Mouse (Mus musculus) heart, embryonic 12.5 days (tissue): ENCODE measurements at regions not wholly inside any gene's neighbourhood (a gene's known extent, or its start where the extent isn't known, plus 50 kb on each side); places are given as distances from the start of the nearest gene placed in this dataset.
"Not testable (repeated sequence)": the region's sequence is repeated elsewhere in the genome, so short reads cannot be mapped to it uniquely, and the experiment has no call there.

Experiments
- ATAC-seq: fragments of 200-750 bp; cut with Nextera tagmentation; 2 replicates; pipeline ENCODE4 v1.8.0; 2017; ENCODE audit warnings: moderate TSS enrichment, moderate library complexity; ENCODE audit not compliant: insufficient number of reproducible peaks, low FRiP score
- H3K27ac ChIP-seq: fragments of 300-500 bp; sonication (generic); 2 replicates; pipeline ENCODE4 v1.5.1; 2016; ENCODE audit warnings: mild to moderate bottlenecking, moderate library complexity; ENCODE audit not compliant: poor library complexity, severe bottlenecking
- H3K27me3 ChIP-seq: fragments of 300-500 bp; sonication (generic); replicated peaks from 2 replicates; pipeline ENCODE4 v1.6.1; 2016; ENCODE audit warnings: mild to moderate bottlenecking, moderate library complexity
- H3K36me3 ChIP-seq: fragments of 300-500 bp; sonication (generic); 2 replicates; pipeline ENCODE4 v1.6.1; 2016; ENCODE audit warnings: mild to moderate bottlenecking, moderate library complexity
- H3K4me1 ChIP-seq: fragments of 300-500 bp; sonication (generic); replicated peaks from 2 replicates; pipeline ENCODE4 v1.6.1; 2016; ENCODE audit warnings: mild to moderate bottlenecking
- H3K4me2 ChIP-seq: fragments of 300-500 bp; sonication (generic); 2 replicates; pipeline ENCODE4 v1.6.1; 2016; ENCODE audit warnings: mild to moderate bottlenecking, moderate library complexity
- H3K4me3 ChIP-seq: fragments of 300-500 bp; sonication (generic); 2 replicates; pipeline ENCODE4 v1.5.1; 2016; ENCODE audit warnings: mild to moderate bottlenecking
- H3K9ac ChIP-seq: fragments of 300-500 bp; sonication (generic); 2 replicates; pipeline ENCODE4 v1.6.1; 2016; ENCODE audit warnings: mild to moderate bottlenecking, moderate library complexity
- H3K9me3 ChIP-seq: fragments of 300-500 bp; sonication (generic); replicated peaks from 2 replicates; pipeline ENCODE4 v1.6.1; 2016; ENCODE audit warnings: mild to moderate bottlenecking, moderate library complexity
- WGBS: fragments of 180-500 bp; shearing (Covaris S2); methylation state at CpG from one replicate; pipeline ENCODE4 v1.1.7; 2016; 5-methylcytosine and 5-hydroxymethylcytosine counted together

DNA sequence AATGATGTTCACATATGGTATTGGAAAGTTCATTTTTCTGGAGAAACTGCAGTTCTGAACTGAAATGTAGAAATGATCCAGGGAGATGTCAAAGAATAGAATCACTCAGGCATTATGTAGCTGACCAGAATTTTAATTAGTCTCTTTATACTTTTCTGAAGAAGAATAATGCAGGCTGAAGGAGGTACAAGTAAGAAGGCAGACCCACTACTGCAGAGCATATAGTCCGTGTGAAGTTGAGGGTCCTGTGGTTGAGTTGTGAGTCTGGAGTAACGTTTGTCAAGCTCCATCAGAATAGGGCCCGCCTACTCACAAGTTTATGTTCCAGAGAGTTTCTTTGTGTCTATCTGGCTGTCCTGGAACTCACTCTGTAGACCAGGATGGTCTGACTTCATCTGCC, 575.8 kb upstream of the Cobl start:
- H3K27me3 ChIP-seq, result no peaks in the 10 kb centered on the region
- 70% methylated on average over 3 of the region's 3 CpGs for WGBS
- no peak overlapping the region for H3K27ac ChIP-seq
- no peak for ATAC-seq
- H3K36me3 ChIP-seq, result no peaks in the 10 kb centered on the region
- no peaks in the 10 kb centered on the region for H3K9me3 ChIP-seq
- no peaks in the 10 kb centered on the region for H3K4me1 ChIP-seq
- no peak overlapping the region for H3K4me3 ChIP-seq
- no peak overlapping the region for H3K9ac ChIP-seq
- H3K4me2 ChIP-seq, result no peak overlapping the region

DNA sequence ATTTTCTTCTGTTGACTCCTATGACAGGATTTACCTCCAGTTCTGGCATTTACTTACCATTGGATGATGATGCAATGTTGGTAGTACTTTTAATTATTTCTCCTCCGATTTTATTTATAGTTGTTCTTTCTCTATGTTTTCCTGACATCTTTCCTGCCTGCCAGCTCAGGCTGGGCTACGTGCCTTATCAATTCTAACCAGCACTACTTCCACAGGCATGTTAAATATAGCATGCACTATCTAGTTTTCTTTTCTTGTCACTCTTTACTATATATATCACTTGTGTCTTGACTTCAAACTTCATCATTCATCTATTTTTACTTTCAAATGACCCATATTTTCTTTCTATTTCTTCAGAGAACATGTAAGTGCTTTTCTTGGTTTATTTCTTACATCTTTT, 567.7 kb upstream of the Cobl start:
- Histone ChIP-seq H3K27me3 (no peaks in the 10 kb centered on the region), H3K9me3 (no peaks in the 10 kb centered on the region), H3K27ac (no peak overlapping the region), H3K4me3 (no peak overlapping the region), H3K4me1 (0 out of 2 replicates have a peak, but pooled peaks cover 3% of the 10 kb centered on the region), H3K9ac (no peak overlapping the region), H3K36me3 (no peaks in the 10 kb centered on the region), H3K4me2 (no peak overlapping the region)
- peak; percentile 73 for ATAC-seq
- WGBS, result 12% methylated on average over 2 of the region's 2 CpGs

DNA sequence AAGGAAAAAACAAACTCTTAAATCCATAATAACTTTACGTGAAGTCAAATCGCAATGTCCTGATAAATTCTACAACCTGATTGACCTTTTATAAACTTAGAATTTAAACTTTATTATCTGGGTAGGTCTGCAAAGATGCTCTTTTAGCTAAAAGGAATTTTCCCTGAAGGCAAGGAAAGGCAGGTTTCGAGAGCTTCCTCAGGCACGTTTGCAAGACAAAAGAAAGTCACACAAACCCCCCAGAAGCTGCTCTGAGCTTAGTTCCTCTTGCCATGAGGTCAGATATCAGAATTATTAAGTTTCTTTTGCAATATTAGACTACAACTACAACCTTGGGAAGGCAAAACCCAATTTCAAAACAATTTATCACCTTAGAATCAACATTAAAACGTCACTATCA, 544.1 kb upstream of the Cobl start:
- H3K27me3 ChIP-seq, H3K4me1 ChIP-seq, H3K4me2 ChIP-seq, H3K9me3 ChIP-seq, H3K36me3 ChIP-seq, H3K9ac ChIP-seq, ATAC-seq, H3K4me3 ChIP-seq, H3K27ac ChIP-seq: not testable (repeated sequence)
- 65% methylated on average over 5 of the region's 5 CpGs for WGBS

DNA sequence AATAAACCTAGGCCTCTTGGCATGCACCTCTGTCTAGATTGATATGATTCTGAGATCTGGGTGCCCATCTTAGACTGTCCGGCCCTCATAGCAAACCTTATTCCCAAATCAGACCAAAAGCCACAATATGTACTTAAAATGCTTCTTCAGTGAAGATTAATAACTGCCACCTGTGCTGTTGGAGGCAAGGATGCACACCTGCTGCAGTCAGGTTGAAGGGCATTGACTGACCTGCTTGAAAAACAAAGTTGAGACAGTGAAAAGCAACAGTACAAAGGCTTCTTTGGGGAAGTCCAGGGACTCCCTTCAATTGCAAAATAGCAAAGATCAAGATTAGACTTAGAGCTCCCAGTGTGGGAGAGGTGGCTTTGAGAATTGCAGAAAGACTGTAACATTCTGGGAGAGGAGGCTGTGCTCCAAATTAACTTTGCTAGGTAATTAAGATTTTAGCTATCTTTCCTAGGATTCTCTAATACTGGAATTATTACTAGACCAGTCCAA, 541.8 kb upstream of the Cobl start:
- H3K27ac ChIP-seq, H3K4me3 ChIP-seq, ATAC-seq, H3K36me3 ChIP-seq, H3K27me3 ChIP-seq, H3K4me2 ChIP-seq, H3K4me1 ChIP-seq, H3K9ac ChIP-seq, H3K9me3 ChIP-seq: not testable (repeated sequence)
- 76% methylated on average over 1 of the region's 1 CpGs for WGBS

DNA sequence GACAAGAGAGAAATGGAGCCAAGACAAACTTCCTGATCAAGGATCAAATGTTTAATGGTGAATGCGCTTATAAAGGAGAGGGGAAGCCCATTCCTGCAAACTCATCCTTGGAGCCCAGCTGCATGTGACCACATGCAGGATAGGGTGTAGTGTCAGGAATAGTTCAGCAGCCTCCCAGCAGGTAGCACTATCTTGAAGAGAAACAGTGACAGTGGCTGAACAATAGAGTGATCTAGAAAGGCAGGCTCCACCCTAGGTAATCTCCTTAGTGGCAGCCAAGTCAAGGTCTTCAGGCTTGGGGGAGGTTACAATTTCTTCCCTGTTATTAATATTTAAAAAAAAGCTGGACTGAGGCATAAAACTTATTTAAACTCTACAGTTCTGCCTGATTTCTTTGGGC, 540.5 kb upstream of the Cobl start:
- no peak overlapping the region for H3K4me3 ChIP-seq
- no peaks in the 10 kb centered on the region for H3K36me3 ChIP-seq
- H3K4me2 ChIP-seq, result no peak overlapping the region
- H3K9me3 ChIP-seq, result no peaks in the 10 kb centered on the region
- no peaks in the 10 kb centered on the region for H3K27me3 ChIP-seq
- ATAC-seq, result no peak
- H3K27ac ChIP-seq, result no peak overlapping the region
- H3K9ac ChIP-seq, result no peak overlapping the region
- peaks cover 7% of the 10 kb centered on the region; the same call in 1 of the 2 replicates for H3K4me1 ChIP-seq
- 74% methylated on average over 1 of the region's 1 CpGs for WGBS

DNA sequence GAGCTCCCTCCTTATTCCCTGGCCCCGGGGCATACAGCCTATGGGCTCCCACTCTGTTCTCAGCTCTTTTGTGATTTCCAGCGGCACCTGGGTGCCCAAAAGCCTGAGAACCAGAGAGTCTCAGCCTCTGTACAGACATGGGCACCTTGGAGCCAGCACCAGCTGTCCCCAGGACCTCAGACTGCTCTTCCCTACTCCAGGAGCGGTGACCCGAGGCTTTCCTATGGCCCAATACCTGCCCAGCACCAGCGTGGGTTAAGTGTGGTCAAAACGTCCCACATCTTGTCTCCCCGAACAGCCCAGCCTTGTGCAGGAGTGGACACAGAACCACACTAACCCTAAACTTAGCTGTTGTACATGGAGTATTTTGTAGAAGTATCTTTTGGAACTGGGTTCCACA, 534.5 kb upstream of the Cobl start:
- no peaks in the 10 kb centered on the region for H3K36me3 ChIP-seq
- H3K4me1 ChIP-seq, result peaks cover 7% of the 10 kb centered on the region; the same call in 1 of the 2 replicates
- no peak overlapping the region for H3K27ac ChIP-seq
- no peaks in the 10 kb centered on the region for H3K9me3 ChIP-seq
- H3K9ac ChIP-seq, result no peak overlapping the region
- no peak overlapping the region for H3K4me2 ChIP-seq
- H3K27me3 ChIP-seq, result no peaks in the 10 kb centered on the region
- no peak for ATAC-seq
- no peak overlapping the region for H3K4me3 ChIP-seq
- 77% methylated on average over 7 of the region's 7 CpGs for WGBS
